Mouse (Mus musculus): ENCODE results near the gene Poln.

The Poln gene

GRCm38 (mm10) chr5:33994671-33995625, 174.3 kb downstream of the Poln start:
- peak; percentile 61 to 74 for DNase-seq (ENCODE audit: low spot score in 2 of 2)

- DNase-seq (ENCODE audit: low spot score in 2 of 2) = peak; percentile 91
These were observed 185.7 kb downstream of the Poln start, which contains the start of gene Gm1673 for GRCm38 (mm10) chr5:33983309-33984121. TSS of gene Gm1673 (plus strand) at chr5:33983433.

GRCm38 (mm10) chr5:33982731-33983259, 186.5 kb downstream of the Poln start:
- DNase-seq (ENCODE audit: low spot score in 2 of 2) = peak in 1 of 2 experiments; percentile 58

- DNase-seq (ENCODE audit: low spot score in 2 of 2) = no peak
These were observed 193.0 kb downstream of the Poln start for GRCm38 (mm10) chr5:33976267-33976666.

GRCm38 (mm10) chr5:33974736-33975135, 194.5 kb downstream of the Poln start:
- DNase-seq (ENCODE audit: low spot score in 2 of 2) = no peak

- DNase-seq (ENCODE audit: low spot score in 2 of 2) = no peak
These were observed 209.9 kb downstream of the Poln start for GRCm38 (mm10) chr5:33959382-33959781.
